Mouse (Mus musculus): ENCODE measurements around the gene Ogg1. TPM values are rescaled to one million over a fixed set of nuclear protein-coding genes. Genes with fewer than 3 reads are reported as not detected.

Ogg1 gene
- polyA plus RNA-seq, 1 experiment = 13.0 TPM

- 56% methylated on average over 8 of the region's 8 CpGs for WGBS
- DNase-seq (ENCODE audit: low read depth in 1 of 2, low spot score in 2 of 2) = no peak
- peaks cover 9% of the 10 kb centered on the region; the same call in 1 of the 2 replicates for H3K36me3 ChIP-seq (ENCODE audit: control insufficient read depth, insufficient read depth, low read length)
- TF ChIP-seq POLR2A (IDR thresholded peaks at IDR 0.05; ENCODE audit: low read depth, low read length) (no peak), CTCF (IDR thresholded peaks at IDR 0.05; ENCODE audit: extremely low read depth, insufficient read depth, insufficient read length, insufficient replicate concordance) (no peak)
- H3K27me3 ChIP-seq (ENCODE audit: control insufficient read depth, insufficient read depth, low read length) = no peaks in the 10 kb centered on the region
- no peaks in the 10 kb centered on the region for H3K4me1 ChIP-seq (ENCODE audit: control insufficient read depth, insufficient read depth, insufficient read length)
- no peak overlapping the region for H3K4me3 ChIP-seq (ENCODE audit: extremely low read depth, insufficient read depth, insufficient read length)
- no peak overlapping the region for H3K27ac ChIP-seq (ENCODE audit: insufficient read depth, low read length)
Observed at GRCm38 (mm10) chr6:113336852-113337620, 10.3 kb downstream of the Ogg1 start.

- 63% methylated on average over 6 of the region's 6 CpGs for WGBS
- H3K4me1 ChIP-seq (ENCODE audit: control insufficient read depth, insufficient read depth, insufficient read length) = peaks cover 2% of the 10 kb centered on the region; the same call in 1 of the 2 replicates
- H3K4me3 ChIP-seq (ENCODE audit: extremely low read depth, insufficient read depth, insufficient read length) = no peak overlapping the region
- H3K27ac ChIP-seq (ENCODE audit: insufficient read depth, low read length) = no peak overlapping the region
- no peaks in the 10 kb centered on the region for H3K36me3 ChIP-seq (ENCODE audit: control insufficient read depth, insufficient read depth, low read length)
- no peak for DNase-seq (ENCODE audit: low read depth in 1 of 2, low spot score in 2 of 2)
- no peak for TF ChIP-seq CTCF (IDR thresholded peaks at IDR 0.05; ENCODE audit: extremely low read depth, insufficient read depth, insufficient read length, insufficient replicate concordance)
- TF ChIP-seq POLR2A (IDR thresholded peaks at IDR 0.05; ENCODE audit: low read depth, low read length) = no peak
- peaks cover 6% of the 10 kb centered on the region; the same call in 1 of the 2 replicates for H3K27me3 ChIP-seq (ENCODE audit: control insufficient read depth, insufficient read depth, low read length)
Observed at GRCm38 (mm10) chr6:113341574-113341973, 14.8 kb downstream of the Ogg1 start.

GRCm38 (mm10) chr6:113342297-113342696 is 15.5 kb downstream of the Ogg1 start:
- 47% methylated on average over 5 of the region's 7 CpGs for WGBS
- Histone ChIP-seq H3K36me3 (ENCODE audit: control insufficient read depth, insufficient read depth, low read length) (no peaks in the 10 kb centered on the region), H3K4me1 (ENCODE audit: control insufficient read depth, insufficient read depth, insufficient read length) (peaks cover 2% of the 10 kb centered on the region; the same call in 1 of the 2 replicates), H3K27me3 (ENCODE audit: control insufficient read depth, insufficient read depth, low read length) (peaks cover 6% of the 10 kb centered on the region; the same call in 1 of the 2 replicates), H3K27ac (ENCODE audit: insufficient read depth, low read length) (no peak overlapping the region), H3K4me3 (ENCODE audit: extremely low read depth, insufficient read depth, insufficient read length) (no peak overlapping the region)
- no peak for DNase-seq (ENCODE audit: low read depth in 1 of 2, low spot score in 2 of 2)
- no peak for TF ChIP-seq CTCF (IDR thresholded peaks at IDR 0.05; ENCODE audit: extremely low read depth, insufficient read depth, insufficient read length, insufficient replicate concordance)
- no peak for TF ChIP-seq POLR2A (IDR thresholded peaks at IDR 0.05; ENCODE audit: low read depth, low read length)

- Histone ChIP-seq H3K27ac (ENCODE audit: insufficient read depth, low read length) (0 out of 2 replicates have a peak within 1 kb of the TSS, but pooled peaks have one; percentile 23), H3K4me3 (ENCODE audit: extremely low read depth, insufficient read depth, insufficient read length) (peak within 1 kb of the TSS; percentile 47; the same call in 1 of the 2 replicates), H3K36me3 (ENCODE audit: control insufficient read depth, insufficient read depth, low read length) (no peaks in the 10 kb centered on the region), H3K4me1 (ENCODE audit: control insufficient read depth, insufficient read depth, insufficient read length) (peaks cover 2% of the 10 kb centered on the region; the same call in 1 of the 2 replicates), H3K27me3 (ENCODE audit: control insufficient read depth, insufficient read depth, low read length) (peaks cover 6% of the 10 kb centered on the region; the same call in 1 of the 2 replicates)
- TF ChIP-seq CTCF (IDR thresholded peaks at IDR 0.05; ENCODE audit: extremely low read depth, insufficient read depth, insufficient read length, insufficient replicate concordance) (no peak), POLR2A (IDR thresholded peaks at IDR 0.05; ENCODE audit: low read depth, low read length) (no peak; the same call in 1 of the 2 replicates)
- 19% methylated on average over 32 of the region's 32 CpGs for WGBS
- peak in 1 of 2 experiments; percentile 31 for DNase-seq (ENCODE audit: low read depth in 1 of 2, low spot score in 2 of 2)
Observed at GRCm38 (mm10) chr6:113343177-113344092, 16.7 kb downstream of the Ogg1 start, which contains the start of gene Camk1. TSS of gene Camk1 (minus strand) at chr6:113343984.

GRCm38 (mm10) chr6:113344321-113344720 is 17.5 kb downstream of the Ogg1 start:
- peaks cover 6% of the 10 kb centered on the region; the same call in 1 of the 2 replicates for H3K27me3 ChIP-seq (ENCODE audit: control insufficient read depth, insufficient read depth, low read length)
- DNase-seq (ENCODE audit: low read depth in 1 of 2, low spot score in 2 of 2) = no peak
- H3K4me1 ChIP-seq (ENCODE audit: control insufficient read depth, insufficient read depth, insufficient read length) = peaks cover 2% of the 10 kb centered on the region; the same call in 1 of the 2 replicates
- 58% methylated on average over 2 of the region's 2 CpGs for WGBS
- H3K4me3 ChIP-seq (ENCODE audit: extremely low read depth, insufficient read depth, insufficient read length) = no peak overlapping the region
- 0 out of 2 replicates have a peak overlapping the region, but pooled peaks have one; percentile 23 for H3K27ac ChIP-seq (ENCODE audit: insufficient read depth, low read length)
- H3K36me3 ChIP-seq (ENCODE audit: control insufficient read depth, insufficient read depth, low read length) = no peaks in the 10 kb centered on the region
- TF ChIP-seq POLR2A (IDR thresholded peaks at IDR 0.05; ENCODE audit: low read depth, low read length) (no peak), CTCF (IDR thresholded peaks at IDR 0.05; ENCODE audit: extremely low read depth, insufficient read depth, insufficient read length, insufficient replicate concordance) (no peak)

- peaks cover 2% of the 10 kb centered on the region; the same call in 1 of the 2 replicates for H3K4me1 ChIP-seq (ENCODE audit: control insufficient read depth, insufficient read depth, insufficient read length)
- DNase-seq (ENCODE audit: low read depth in 1 of 2, low spot score in 2 of 2) = no peak
- H3K36me3 ChIP-seq (ENCODE audit: control insufficient read depth, insufficient read depth, low read length) = no peaks in the 10 kb centered on the region
- TF ChIP-seq CTCF (IDR thresholded peaks at IDR 0.05; ENCODE audit: extremely low read depth, insufficient read depth, insufficient read length, insufficient replicate concordance) (no peak), POLR2A (IDR thresholded peaks at IDR 0.05; ENCODE audit: low read depth, low read length) (no peak)
- H3K4me3 ChIP-seq (ENCODE audit: extremely low read depth, insufficient read depth, insufficient read length) = no peak overlapping the region
- no peak overlapping the region for H3K27ac ChIP-seq (ENCODE audit: insufficient read depth, low read length)
- H3K27me3 ChIP-seq (ENCODE audit: control insufficient read depth, insufficient read depth, low read length) = peaks cover 6% of the 10 kb centered on the region; the same call in 1 of the 2 replicates
- 89% methylated on average over 4 of the region's 4 CpGs for WGBS
Observed at GRCm38 (mm10) chr6:113346897-113347296, 20.1 kb downstream of the Ogg1 start.

Data from spleen, adult 2 months (tissue).